Mouse (Mus musculus) frontal cortex, postnatal 36 days (tissue): ENCODE data around the gene Ip6k1.

Experiments used
- DNase-seq, 2 experiments: peaks; one replicate each; pipeline ENCODE4 v3.0.0; 2022; ENCODE audit warnings: low spot score in 2 of 2

The Ip6k1 gene

DNA sequence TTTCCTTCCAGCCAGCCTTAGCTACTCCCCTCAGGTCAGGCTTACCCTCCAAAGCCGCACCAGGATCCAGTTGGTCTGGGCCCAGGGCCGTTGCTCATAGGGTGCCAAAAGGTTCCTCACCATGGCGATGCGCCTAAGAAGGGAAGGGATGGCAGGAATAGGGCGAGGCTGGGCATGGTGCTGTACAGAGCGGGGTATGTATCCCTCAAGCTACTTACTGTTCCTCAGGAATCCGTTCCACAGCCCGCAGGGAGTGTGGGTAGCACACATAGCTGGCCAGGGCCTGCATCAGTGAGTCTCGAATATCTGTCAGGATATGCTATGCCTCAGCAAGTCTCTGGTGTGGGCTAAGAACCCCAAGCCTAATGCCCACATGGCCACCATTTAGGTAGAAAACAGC is 56.0 kb downstream of the Ip6k1 start:
- DNase-seq = no peak

DNA sequence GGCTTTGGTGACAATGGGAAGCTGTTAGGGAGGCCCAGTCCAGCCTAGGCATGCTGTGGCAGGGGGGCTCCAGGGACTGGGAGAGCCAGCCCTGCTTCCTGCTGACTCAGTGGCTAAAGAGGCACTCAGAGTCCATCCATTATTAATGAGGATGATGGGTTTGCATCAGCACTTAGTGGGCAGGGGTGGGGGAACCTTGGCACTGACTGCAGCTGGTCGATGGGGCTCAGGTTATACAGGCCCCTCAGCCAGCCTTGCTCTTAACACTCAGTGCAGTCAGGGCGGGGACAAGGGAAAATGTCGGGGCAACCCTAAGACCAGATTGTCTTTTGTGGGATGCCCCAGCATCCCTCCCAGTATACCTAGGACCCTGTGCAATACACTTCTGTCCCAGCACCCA is 59.8 kb downstream of the Ip6k1 start:
- DNase-seq = no peak

DNA sequence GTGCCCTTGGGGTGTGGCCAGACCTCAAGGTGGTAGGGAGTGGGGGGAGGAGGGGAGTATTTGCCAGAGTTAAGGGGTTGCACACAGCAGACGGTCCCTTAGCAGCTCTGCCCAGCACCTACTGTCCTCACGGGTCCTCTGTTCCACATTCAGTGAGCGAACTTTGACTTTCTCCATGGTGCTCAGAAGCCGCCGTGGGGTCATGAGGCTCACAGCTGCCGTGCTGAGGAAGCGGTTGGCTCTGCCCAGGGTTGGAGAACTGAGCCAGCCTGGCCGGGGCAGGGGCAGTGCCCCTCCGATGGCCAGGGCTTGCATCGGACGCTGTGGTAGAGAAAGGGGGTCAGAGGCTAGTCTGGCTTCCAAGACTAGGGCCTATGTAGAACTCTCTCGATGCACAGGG is 61.1 kb downstream of the Ip6k1 start:
- DNase-seq = no peak

GRCm38 (mm10) chr9:108065491-108066011 is 63.2 kb downstream of the Ip6k1 start:
- peak; percentile 65 to 79 for DNase-seq

GRCm38 (mm10) chr9:108067199-108067598 is 64.9 kb downstream of the Ip6k1 start:
- no peak for DNase-seq

- DNase-seq = peak; percentile 79 to 88
Measured at GRCm38 (mm10) chr9:108067900-108068299, 65.6 kb downstream of the Ip6k1 start.

GRCm38 (mm10) chr9:108069007-108069406 is 66.7 kb downstream of the Ip6k1 start:
- DNase-seq = no peak

- DNase-seq = no peak
Measured at GRCm38 (mm10) chr9:108069529-108069928, 67.2 kb downstream of the Ip6k1 start.

- DNase-seq = no peak
Measured at GRCm38 (mm10) chr9:108071801-108072200, 69.5 kb downstream of the Ip6k1 start.

GRCm38 (mm10) chr9:108072481-108072924 is 70.2 kb downstream of the Ip6k1 start:
- no peak for DNase-seq

DNA sequence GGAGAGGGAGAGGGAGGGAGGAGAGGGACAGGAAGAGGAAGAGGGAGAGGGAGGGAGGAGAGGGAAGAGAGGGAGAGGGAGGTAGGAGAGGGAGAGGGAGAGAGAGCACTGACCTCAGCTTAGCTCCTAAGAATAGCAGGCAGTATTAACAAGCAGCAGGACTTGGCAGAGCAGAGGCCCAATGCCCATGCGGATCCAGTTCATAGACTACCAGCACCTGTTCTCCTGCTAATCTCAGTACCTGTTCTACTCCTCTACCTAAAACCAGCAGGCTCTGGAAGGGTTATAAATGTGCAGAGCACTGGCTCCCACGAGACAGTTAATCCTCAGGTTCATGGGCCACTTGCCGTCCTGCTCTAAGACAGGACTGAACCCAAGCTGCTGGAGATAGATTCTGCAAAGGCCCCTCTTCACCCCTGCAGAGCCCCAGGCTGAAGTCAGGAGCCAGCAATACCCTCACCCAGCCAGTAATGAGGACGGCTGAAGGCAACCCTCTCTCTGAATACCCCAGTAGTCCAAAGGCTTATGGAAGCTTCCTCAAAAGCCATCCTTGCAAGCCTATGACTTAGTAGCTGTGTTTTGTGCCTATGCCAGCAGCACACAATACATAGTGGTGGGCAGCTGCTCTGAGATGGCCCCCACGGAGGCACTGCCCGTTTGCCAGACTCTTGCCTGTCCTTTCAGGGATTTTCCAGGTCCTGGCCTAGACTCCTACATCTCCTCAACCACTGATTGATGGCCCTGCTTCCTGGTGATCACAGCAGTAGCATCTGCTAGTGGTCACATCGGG is 71.0 kb downstream of the Ip6k1 start:
- DNase-seq = no peak

DNA sequence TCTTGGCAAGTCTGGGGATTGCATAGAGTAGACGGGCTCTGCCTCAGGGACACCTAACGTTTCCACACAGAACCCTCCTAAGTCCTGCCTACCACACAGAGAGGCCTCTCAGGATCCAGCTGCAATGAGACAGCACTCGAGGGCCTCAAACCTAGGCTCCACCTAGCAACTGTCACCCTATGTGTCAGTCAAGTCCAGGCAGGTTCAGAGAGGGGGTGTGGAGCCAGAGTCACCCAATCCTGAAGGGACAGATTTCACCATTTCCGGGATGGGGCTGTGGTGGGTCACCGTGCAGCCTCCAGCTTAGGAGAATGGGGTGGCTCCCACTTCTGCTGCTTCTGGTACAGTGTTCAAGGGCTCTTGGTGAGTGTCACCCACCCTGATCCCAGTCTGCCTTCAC is 77.9 kb downstream of the Ip6k1 start, which contains the start of gene Mst1:
Gene Mst1, plus strand, starts transcription at position 269 of the 400 bp plus-strand sequence.
- DNase-seq = no peak

DNA sequence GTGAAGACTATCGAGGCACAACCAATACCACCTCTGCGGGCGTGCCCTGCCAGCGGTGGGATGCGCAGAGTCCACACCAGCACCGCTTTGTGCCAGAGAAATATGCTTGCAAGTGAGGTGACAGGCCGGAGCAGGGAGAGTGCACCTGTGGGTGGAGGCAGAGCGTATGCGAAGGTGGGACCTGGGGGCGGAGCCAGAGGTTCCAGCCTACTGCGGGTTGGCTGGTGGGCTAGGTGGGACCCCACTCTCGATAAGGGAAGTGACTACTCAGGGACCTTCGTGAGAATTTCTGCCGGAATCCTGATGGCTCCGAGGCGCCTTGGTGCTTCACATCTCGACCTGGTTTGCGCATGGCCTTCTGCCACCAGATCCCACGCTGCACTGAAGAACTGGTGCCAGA is 80.2 kb downstream of the Ip6k1 start:
- DNase-seq = no peak

DNA sequence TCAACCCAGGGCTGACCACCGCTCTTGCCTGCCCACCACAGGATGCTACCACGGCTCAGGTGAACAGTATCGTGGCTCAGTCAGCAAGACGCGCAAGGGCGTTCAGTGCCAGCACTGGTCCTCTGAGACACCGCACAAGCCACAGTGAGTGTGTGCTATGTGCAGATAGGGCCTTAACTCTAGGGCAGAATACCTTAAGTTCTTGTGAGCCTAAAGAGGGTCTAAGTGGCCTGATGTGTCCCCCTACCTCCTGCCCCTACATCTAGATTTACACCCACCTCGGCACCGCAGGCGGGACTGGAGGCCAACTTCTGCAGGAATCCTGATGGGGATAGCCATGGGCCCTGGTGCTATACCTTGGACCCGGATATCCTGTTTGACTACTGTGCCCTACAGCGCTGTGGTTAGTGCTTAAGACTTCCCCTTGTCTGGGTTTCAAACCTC is 80.7 kb downstream of the Ip6k1 start, which contains the start of gene Rnf123:
Gene Rnf123, minus strand, starts transcription at position 359 of the 444 bp plus-strand sequence.
- no peak for DNase-seq

- no peak for DNase-seq
Measured at GRCm38 (mm10) chr9:108083561-108083960, 81.3 kb downstream of the Ip6k1 start.

DNA sequence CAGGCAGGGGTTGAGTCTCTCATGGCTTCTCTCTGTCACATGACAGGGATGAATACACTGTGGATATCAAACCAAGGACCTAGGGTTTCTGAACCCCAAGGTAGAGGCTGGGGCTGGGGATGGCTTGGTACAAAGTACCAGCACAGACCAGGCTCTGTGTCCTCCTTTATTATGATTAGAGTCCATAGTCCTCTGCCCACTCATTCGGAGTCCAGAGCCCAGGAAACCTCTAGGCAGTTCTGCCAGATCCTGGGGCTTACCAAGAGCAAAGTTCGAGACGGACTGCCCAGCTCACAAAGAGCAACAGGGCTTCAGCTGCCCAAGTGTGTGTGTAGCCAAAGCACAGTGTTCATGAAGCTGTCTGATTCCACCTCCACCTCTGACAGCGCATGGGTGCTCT is 83.0 kb downstream of the Ip6k1 start:
- no peak for DNase-seq

DNA sequence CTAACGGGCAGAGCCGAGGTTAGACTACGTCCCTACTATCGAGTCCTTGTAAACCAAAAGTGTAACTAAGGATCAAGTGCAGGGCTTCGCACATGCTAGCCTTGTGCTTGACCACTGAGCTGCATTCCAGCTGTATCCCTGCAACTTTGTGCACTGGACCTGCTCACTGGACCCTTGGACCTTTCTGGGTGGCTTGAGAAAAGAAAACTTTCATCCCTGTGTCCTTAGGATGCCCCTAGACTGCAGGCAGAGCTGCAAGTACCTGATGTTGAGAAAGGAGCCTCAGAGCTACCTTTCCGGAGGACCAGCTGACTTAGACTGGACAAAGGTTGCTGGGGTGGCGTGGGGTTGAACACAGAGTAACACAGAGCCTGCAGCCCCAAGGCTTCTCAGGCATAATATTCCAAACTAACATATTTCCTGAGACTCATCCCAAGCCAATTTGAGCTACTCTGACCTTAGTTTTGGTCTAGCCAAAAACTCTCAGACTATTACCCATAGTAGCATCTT is 88.4 kb downstream of the Ip6k1 start:
- DNase-seq = no peak

DNA sequence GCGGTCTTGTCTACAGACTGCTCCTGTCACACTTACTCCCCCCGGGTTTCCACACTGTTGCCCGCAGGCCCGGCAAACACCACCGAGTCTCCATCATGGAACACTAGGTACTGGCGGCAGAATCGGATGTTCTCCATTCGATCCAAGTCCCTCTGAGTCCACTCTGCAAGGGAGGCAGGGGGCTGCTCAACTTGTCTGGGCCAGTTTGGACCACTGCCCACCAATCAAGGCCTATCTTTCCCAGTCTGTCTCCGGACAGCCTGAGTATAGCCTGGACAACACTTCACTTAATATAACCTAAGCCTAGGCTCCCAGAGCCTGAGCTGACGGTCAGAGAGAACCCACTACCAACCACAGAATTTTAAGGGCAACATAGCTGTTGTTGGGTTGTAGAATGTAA is 91.3 kb downstream of the Ip6k1 start:
- DNase-seq = no peak

DNA sequence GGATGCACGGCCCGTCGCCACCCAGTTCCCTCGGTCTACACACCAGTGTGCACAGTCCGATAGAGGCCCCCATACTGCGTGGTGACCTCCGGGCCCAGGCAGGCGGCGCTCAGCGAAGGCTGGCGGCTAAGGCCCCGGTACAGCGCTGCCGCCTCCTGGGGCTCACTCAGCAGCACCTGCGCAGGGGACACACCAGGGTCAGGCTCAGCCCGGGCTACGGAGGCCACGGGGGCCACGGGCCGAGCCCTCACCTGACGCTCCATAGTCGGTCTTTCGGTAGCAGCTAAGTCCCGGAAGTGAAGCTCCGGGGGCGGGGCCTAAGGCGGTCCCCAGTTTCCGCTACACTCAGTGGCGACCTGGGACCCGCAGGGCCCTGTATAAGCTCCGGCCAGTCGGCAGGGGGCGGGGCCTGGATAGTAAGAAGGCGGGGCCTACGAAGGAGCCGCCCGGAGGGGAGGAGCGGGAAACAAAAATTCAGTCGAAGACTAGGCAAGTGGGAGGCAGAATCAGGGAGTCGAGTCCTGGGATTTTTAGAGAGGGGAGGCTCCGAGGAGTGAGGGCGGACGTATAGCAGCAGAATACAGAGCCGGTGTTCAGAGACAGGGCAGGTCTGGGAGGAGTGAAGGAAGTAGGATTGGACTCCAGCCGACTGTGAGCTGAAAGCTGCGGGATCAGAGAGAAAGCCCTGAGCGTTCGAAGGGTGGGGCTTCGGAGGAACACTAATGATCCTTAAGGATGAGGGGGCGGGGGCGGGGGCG is 92.1 kb downstream of the Ip6k1 start, which contains the start of gene Apeh:
Gene Apeh, minus strand, starts transcription at position 423 of the 758 bp plus-strand sequence.
- peak; percentile 80 to 83 for DNase-seq

- peak in 1 of 2 experiments; percentile 27 for DNase-seq
Measured at GRCm38 (mm10) chr9:108094998-108095411, 92.7 kb downstream of the Ip6k1 start.

GRCm38 (mm10) chr9:108095518-108095917 is 93.2 kb downstream of the Ip6k1 start:
- peak; percentile 54 to 65 for DNase-seq
